Mouse (Mus musculus) heart, postnatal 10 days (tissue): ENCODE measurements around the gene 1700034J05Rik. TPM values are rescaled to one million over a fixed set of nuclear protein-coding genes. Genes with fewer than 3 reads are reported as not detected.

Source experiments
- DNase-seq, 2 experiments: peaks; one replicate each; pipeline ENCODE4 v3.0.0; 2021
- intact Hi-C: fragments of 180-260 bp; cut with DNase I; formaldehyde crosslinking; loops from one replicate; pipeline ENCODE4 v1.15.1; 2025
- total RNA-seq, 2 experiments: library from RNA; stranded (reverse); gene quantifications; 2 replicates each; pipeline ENCODE4 v1.2.3; 2021

1700034J05Rik gene
- total RNA-seq, 2 experiments from 2014 or later: not detected

DNA sequence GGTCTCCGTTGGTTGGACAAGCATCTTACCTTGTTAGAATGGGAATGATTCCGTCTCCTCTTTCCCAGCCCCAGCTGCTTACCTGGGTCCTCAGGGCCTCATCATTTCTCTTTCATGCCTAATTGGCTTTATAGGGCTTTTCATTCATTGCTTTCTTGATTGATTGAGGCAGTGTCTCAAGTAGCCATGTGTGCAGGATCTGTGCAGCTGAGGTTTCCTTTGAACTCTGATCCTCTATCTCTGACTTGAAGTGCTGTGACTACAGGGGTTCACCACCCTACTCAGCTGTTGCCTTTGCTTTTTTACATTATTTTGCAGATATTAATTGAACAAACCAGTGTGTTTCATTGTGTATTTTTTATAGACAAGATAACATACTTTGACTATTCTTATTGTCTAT, 25.2 kb downstream of the 1700034J05Rik start:
- no peak for DNase-seq
- intact Hi-C loops: no loop called here

DNA sequence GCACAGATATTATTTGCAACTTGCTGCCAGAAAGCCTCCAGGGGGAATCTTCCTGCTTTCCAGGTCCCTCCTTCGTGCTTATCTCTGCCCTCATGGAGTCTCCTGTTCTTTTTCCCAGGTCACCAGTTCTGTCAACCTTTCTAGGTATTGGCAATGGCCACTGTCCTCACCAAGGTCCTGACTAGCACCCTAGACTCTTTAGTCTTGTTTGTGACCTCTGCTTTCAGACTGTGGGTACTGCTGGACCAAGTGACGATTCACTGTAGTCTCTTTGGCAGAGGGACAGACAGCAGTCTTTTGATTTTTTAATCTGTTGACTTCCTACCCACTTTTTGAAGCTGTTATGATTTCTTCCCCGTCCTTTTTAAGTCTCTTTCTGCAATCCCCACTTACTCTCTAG, 26.1 kb downstream of the 1700034J05Rik start:
- no peak for DNase-seq
- intact Hi-C loops: no loop called here

DNA sequence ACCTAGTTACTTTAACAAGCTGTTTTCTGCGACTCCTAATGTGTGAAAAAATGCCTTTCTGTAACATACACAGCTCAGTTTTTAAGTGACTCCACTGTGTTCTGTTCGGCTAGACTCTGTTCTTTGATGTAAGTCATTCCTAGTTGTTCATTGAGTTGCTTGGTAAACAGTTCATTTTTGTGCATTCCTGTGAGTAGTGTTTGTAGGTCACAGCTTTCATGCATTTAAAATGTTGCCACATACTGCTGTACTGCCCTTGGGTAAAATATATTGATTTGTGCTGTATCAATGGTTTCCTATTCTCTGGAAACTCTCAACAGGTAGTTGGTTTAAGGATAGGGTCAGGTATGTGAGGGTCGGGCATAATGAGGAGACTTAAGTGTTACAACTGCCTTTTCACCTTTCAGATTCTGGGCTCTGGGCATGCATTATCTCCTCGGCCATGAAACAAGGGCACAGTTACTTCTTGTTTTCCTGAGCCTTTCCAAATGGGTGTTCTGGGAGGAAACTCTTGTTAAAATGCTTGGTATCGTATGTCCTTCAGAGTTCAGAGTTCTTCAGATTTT, 27.7 kb downstream of the 1700034J05Rik start:
- intact Hi-C loops: no loop called here
- DNase-seq: no peak

DNA sequence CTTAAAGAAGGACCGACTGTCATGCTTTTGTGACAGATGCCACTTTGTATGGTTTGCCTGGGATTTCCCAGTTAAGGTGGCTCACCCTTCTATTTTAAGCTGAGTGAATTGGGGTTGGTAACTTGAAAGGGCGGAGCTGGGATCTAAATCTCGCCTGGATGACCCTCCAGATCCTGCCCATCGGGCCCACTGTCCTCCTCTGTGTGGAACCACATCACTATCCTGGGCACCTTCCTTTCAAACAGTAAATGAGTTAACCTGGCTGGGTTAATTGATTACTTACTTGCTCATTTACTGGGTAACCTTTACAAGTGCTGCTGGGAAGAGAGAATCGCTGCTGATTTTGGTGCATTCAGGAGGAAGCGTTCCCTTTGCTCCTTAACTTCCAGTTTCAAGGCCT, 35.9 kb downstream of the 1700034J05Rik start:
- DNase-seq: no peak
- intact Hi-C loops: no loop called here

DNA sequence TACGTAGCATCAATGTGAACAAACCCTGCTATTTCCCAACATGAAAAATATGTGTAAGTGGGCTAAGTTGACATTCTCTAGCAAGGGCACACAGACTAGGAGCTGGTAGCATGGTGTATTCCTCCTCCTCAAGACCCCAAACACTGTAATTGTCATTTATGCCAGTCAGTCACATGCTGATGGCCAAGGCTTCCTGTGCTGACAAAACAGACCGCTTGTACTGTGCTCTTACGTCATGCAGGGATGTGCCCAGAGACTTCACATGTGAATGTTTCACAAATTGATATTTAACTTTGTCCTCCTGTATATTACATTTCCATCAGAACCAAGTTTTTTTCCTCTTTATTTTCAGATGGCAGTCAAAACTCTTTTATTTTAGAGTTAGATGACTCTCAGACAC, 36.8 kb downstream of the 1700034J05Rik start:
- no peak for DNase-seq
- intact Hi-C loops: no loop called here

DNA sequence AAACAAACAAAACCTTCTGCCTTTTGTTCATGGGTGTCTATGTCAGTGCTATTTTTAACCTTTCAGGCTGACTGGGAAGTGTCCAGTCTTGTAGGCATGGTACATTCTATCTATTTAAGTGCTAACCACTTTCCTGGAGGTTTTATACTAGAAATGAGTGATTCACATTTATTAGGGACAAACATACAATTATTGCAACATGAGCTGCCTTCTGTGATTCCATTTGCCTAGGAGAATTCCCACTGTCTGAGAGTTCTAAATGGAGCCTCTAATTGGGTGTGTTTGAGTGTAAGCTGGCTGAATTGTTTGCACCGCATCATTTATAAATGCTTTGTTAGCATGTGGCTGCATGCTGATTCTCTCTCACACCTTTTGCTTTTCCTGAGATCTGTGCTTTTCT, 38.4 kb downstream of the 1700034J05Rik start:
- DNase-seq: no peak
- intact Hi-C loops: no loop called here

DNA sequence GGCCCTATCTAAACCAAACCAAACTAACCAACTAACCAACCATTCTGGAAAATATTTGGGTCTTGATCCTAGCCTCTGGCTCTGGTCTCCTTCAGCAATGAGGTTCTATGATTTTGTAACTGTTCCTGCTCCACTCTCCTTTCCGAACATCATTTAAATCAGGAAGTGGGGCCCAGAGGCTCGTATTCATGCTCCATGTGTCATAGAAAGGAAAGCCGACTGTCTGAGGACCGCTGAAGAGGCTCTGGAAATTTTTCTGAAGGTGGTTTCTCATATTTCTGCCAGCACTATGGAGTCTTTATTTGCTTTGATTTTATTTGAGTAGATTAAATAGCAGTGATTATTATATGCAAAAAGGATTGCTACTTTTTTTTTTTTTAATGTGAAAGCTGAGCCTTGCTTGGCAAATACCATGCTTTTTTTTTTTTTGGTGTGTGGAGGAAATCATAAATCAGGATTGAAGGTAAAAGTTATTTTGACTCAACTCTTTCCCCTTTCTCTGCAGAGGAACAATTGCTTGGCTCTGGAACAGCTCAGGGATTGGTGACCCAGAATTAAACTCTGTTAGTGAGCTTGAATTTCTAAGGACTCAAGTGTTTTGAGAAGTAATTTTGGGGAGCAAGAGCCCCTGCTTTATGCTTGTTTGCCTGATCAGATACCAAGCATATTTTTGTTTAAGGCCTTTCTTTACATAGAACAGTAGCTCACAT, 40.6 kb downstream of the 1700034J05Rik start:
- intact Hi-C loops: no loop called here
- DNase-seq: no peak

DNA sequence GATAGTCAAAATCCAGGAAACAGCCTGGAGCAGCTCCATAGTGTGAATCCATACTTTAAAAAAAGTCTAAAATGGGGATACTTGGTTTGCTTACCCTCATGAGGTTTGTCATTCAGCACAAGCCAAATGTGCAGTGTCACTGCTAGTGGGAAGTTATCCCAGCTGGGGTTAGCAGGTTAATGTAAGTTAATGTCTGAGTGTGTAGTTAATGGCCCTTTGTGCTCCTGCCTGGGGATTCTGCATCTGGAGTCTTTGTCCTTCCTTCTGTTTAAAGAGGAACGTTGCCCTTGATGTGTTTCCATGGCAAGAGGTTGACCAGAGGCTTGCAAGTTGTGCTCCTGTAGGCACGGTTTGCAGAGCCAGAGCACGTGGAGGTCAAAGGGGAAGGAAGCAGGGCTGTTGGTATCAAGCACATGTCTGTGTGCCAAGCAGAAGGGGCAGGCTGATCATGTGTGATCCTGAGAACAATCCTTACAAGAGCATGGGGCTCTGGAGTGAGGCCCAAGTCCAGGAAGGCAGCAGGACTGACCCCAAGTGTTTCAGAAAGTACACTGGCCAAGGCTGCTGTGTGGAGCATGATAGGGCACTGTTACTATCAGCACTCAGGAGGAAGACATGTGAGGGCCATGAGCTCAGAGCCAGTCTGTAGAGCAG, 41.3 kb downstream of the 1700034J05Rik start:
- intact Hi-C loops: no loop called here
- DNase-seq: peak in 1 of 2 experiments; percentile 51

DNA sequence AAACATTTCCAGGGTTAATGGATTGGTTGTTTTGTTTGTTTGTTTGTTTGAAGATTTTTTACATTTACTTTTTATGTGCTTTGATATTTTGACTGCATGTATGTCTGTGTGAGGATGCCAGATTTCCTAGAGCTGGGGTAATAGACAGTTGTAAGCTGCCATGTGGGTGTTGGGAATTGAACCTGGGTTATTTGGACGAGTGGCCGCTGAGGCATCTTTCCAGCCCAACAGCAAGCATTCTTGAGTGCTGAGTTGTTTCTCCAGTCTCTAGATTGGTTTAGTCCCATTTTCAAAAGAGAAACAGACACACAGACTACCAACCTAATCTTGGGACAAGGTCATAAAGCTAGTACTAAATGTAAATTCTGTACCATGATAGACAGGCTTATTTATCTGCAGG, 43.4 kb downstream of the 1700034J05Rik start:
- intact Hi-C loops: loop anchor here (2.0 kb wide), 2 partner anchors 14 to 22 kb away; partner anchors contain the start of gene Ppfibp1
- DNase-seq: no peak

DNA sequence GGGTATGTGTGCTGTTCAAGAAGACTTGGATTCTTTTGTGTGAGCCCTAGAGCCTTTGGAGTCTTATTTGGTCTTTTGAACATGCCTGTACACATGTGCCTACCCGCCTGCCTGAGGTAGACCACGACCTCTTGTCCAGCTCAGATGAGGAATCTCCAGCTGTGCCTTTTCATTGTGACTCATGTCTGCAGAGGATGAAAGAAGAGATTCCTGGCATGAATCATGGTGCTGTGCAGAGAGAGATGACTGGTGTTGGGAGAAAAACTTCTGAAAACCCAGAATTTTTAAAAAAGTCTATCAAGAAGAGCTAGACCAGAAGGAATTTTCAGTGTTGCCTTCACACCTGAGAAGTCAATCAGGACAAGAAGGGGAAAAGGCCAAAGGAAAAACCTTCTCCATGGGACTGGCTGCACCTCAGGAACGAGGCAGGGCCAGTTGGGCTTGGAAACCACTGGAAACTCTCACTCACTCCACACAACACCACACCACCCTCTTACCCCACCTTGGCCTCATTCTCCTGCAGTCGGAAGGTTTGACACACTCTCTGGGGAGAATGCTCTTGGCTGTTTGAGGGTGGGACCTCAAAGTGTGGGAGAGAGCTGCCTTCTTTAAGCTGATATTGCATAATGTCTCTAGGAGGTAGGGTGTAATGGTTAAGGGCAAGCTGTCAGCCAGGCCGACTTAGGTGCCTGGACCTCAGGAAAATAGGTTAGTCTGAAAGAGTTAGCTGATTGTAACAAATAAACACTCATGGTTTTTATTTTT, 44.3 kb downstream of the 1700034J05Rik start:
- intact Hi-C loops: loop anchor here (2.0 kb wide), 2 partner anchors 15 to 21 kb away; partner anchors contain the start of gene Ppfibp1
- no peak for DNase-seq

DNA sequence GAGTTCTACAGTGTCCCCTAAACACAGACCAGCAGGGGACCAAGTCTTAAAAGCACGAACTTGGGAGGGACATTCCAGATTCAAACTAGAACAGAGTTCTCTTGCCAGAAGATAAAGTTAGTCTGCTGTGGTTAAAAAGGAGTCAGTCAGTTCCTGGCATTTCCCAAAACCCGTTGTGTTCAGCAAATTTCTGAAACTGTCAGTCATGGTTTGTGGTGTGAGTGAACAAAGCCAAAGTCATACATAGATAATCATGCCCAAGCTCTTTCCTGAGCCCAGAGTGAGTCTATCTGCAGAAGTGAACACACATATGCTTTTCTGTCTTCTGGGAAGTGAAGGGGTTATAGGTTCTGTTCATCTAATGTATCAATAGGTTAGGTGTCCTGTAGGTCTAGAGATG, 45.4 kb downstream of the 1700034J05Rik start:
- intact Hi-C loops: no loop called here

DNA sequence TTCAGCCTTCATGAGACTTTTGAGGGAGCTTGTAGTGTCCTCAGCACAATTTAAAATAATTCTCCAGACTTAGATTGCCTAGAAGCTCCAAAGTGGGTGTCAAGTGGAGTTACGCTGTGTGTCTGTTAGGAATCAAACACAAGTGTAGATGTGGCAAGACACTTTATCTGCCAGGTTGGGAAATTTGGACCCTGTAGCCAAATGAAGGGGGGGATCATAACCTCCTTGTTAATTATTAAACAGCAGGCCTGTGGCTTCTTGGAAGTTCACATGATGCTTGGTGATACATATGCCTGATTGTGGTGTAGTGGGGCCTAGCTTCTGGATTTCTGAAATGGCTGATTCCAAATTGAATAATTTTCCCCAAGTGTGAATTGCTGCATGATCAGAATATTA, 46.4 kb downstream of the 1700034J05Rik start:
- no peak for DNase-seq
- intact Hi-C loops: no loop called here

More for the DNA sequence above, 45.4 kb downstream of the 1700034J05Rik start:
- DNase-seq: no peak

DNA sequence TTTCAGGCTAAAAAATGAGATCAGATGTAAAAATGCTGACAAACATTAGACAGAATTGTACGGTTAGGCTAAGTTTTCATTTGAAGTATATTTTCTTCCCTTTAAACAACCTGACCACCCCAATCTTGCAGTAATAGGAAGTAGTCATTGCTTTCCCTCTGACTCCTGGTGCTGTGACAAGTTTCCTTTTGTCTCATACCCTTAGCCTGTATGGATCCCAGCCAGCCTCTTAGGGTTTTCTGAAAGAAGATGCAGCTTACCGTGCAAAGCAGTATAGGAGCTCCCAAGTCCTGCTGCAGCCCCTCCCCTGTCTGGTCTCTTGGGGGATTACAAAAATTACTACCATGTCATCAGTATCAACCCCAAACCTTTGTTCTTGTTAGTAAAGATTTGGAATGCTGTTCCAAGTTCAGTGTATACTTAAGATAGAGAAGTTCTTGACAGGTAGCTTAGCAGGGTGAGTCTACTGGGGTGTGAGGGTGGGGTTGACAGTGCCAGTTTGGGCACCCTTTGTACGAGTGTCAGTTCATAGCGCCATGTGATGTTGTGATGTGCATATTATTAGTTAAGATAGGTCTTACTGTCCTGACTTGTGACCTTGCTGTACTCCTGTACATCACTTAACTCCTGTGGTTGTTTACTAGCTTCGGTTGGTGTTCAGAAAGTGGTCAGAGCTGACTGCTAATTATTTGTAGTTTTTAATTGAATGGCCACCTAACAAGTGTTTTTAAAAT, 47.0 kb downstream of the 1700034J05Rik start:
- no peak for DNase-seq
- intact Hi-C loops: no loop called here

DNA sequence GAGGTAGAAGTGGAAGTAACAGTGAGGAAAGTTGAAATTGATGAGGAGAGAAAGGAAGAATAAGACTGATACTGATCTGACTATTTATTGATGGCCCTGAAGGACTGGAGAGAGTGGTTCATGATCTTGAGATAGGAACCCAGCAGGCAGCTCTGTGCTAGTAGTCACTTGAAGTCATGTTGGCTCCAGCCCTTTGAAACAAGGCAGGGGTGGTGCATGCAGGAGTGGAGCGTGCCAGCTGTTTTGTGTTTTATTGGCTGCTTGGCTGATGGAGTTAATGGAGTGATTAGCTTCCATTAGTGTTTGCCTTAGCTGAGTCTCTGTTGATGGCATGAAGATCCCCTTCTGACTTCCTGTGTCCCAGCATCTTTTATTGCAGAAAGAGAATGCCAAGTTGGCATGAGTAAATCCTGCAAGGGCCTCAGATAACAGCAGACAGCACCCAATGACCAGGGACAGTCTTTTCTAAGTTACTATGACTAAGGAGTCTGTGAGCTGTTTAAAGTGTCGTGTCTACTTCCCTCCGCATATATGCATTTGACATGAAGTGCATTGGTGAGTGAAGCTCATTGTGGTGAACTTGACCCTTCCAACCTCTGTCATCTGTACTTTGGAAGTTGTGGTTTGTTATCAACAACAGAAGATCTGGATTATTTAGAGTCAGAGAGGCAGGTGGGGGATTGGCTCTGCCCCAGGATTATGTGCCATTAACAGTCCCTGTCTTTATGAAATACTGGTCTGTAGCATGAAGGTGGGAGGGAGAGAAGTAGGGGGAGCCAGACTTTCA, 48.0 kb downstream of the 1700034J05Rik start:
- intact Hi-C loops: no loop called here
- no peak for DNase-seq

DNA sequence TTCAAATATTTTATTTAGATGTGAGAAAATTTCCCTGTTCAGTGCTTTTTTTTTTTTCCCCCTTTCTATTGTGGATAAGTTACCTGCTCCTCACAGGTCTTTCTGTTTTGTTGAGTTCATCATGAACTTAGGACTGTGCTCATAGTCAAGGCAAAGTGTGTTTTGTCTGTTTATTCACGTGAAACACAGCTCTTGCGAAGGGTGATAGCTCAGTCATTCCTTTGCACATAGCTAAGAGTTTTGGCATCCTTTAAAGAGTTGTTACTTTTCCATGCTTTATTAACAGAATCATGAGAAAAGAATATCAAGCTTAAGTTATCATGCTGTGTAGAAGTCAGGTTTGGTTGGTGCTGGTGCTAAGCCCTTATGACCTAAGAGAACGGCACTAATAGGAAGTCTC, 49.5 kb downstream of the 1700034J05Rik start:
- no peak for DNase-seq
- intact Hi-C loops: no loop called here

DNA sequence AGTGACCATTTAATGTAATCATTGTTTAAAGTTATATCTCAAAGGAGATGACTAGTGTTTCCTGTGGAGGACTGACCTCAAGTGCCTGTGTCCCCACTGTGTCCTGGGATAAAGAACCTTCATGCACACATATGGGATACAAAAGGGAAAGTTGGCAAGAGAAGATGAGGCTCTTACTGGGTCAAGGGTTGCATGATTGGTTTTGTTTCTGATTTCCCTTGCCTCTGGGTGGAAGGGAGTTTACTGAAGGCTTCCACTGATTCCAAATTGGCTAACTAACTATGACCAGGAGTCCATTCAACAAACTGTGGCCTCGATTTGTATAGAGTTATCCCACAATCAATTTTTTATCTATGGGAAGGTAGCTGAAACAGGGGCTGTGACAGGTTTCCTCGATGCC, 50.6 kb downstream of the 1700034J05Rik start:
- DNase-seq: no peak
- intact Hi-C loops: no loop called here

DNA sequence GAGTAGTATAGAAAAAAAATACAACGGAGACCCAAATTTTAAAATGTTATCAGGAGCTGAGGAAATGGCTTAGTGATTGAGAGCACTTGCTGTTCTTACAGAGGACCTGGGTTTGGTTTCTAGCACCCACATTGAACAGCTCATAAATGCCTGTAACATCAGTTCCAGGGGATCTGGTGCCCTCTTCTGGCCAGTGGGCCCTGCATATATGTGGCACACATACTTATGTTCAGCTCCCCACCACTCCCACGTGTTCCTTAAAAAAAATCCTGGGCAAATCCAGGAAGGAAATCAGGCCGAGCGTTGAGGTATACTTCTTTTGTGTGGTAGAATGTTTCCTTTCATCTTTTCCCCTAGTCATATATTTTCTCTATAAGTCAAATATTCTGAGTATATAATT, 52.3 kb downstream of the 1700034J05Rik start:
- intact Hi-C loops: no loop called here
- no peak for DNase-seq
